Mouse (Mus musculus): Measurements from ENCODE around the gene Utp6.

Utp6 gene

GRCm38 (mm10) chr11:79962125-79962876, at the start of gene Utp6:
TSS of gene Utp6 (minus strand) at chr11:79962390.
- H3K4me1 ChIP-seq (replicated peaks; ENCODE audit: low read depth, low read length): peaks cover 21% of the 10 kb centered on the region
- H3K36me3 ChIP-seq (ENCODE audit: insufficient read depth, low read length): peaks cover 35% of the 10 kb centered on the region
- peak within 1 kb of the TSS; percentile 94 for H3K4me3 ChIP-seq (replicated peaks; ENCODE audit: low read length)
- no peak for TF ChIP-seq POU5F1 (IDR thresholded peaks at IDR 0.05; ENCODE audit: borderline replicate concordance, low read length)
- TF ChIP-seq CTCF (conservative IDR thresholded peaks at IDR 0.05; ENCODE audit: low read length): peak; percentile 61
- H3K9me3 ChIP-seq (ENCODE audit: low read length): no peaks in the 10 kb centered on the region
- H3K27me3 ChIP-seq (ENCODE audit: insufficient read depth, low read length): no peaks in the 10 kb centered on the region

- TF ChIP-seq POU5F1 (IDR thresholded peaks at IDR 0.05; ENCODE audit: borderline replicate concordance, low read length): no peak
- TF ChIP-seq NANOG (IDR thresholded peaks at IDR 0.05; ENCODE audit: borderline replicate concordance, low read length): no peak
- Histone ChIP-seq H3K4me3 (replicated peaks; ENCODE audit: low read length) (peak overlapping the region; percentile 99), H3K27me3 (ENCODE audit: insufficient read depth, low read length) (no peaks in the 10 kb centered on the region), H3K4me1 (replicated peaks; ENCODE audit: low read depth, low read length) (peaks cover 21% of the 10 kb centered on the region), H3K36me3 (ENCODE audit: insufficient read depth, low read length) (peaks cover 40% of the 10 kb centered on the region), H3K9me3 (ENCODE audit: low read length) (no peaks in the 10 kb centered on the region)
Observed at GRCm38 (mm10) chr11:79994271-79994988, 32.2 kb upstream of the Utp6 start.

- Histone ChIP-seq H3K4me3 (replicated peaks; ENCODE audit: low read length) (peak overlapping the region; percentile 99), H3K36me3 (ENCODE audit: insufficient read depth, low read length) (peaks cover 34% of the 10 kb centered on the region), H3K4me1 (replicated peaks; ENCODE audit: low read depth, low read length) (peaks cover 21% of the 10 kb centered on the region), H3K9me3 (ENCODE audit: low read length) (no peaks in the 10 kb centered on the region), H3K27me3 (ENCODE audit: insufficient read depth, low read length) (no peaks in the 10 kb centered on the region)
- TF ChIP-seq NANOG (IDR thresholded peaks at IDR 0.05; ENCODE audit: borderline replicate concordance, low read length): no peak
- no peak for TF ChIP-seq POU5F1 (IDR thresholded peaks at IDR 0.05; ENCODE audit: borderline replicate concordance, low read length)
- TF ChIP-seq CTCF (conservative IDR thresholded peaks at IDR 0.05; ENCODE audit: low read length): no peak
Observed at GRCm38 (mm10) chr11:79993356-79994270, 31.4 kb upstream of the Utp6 start.

- Histone ChIP-seq H3K27me3 (ENCODE audit: insufficient read depth, low read length) (no peaks in the 10 kb centered on the region), H3K4me1 (replicated peaks; ENCODE audit: low read depth, low read length) (peaks cover 26% of the 10 kb centered on the region), H3K9me3 (ENCODE audit: low read length) (no peaks in the 10 kb centered on the region), H3K4me3 (replicated peaks; ENCODE audit: low read length) (peak within 1 kb of the TSS; percentile 99), H3K36me3 (ENCODE audit: insufficient read depth, low read length) (peaks cover 27% of the 10 kb centered on the region)
- TF ChIP-seq POU5F1 (IDR thresholded peaks at IDR 0.05; ENCODE audit: borderline replicate concordance, low read length): no peak
- TF ChIP-seq NANOG (IDR thresholded peaks at IDR 0.05; ENCODE audit: borderline replicate concordance, low read length): no peak
- no peak for TF ChIP-seq CTCF (conservative IDR thresholded peaks at IDR 0.05; ENCODE audit: low read length)
Observed at GRCm38 (mm10) chr11:79992592-79993355, 30.6 kb upstream of the Utp6 start, which contains the start of gene Suz12. TSS of gene Suz12 (plus strand) at chr11:79993106.

GRCm38 (mm10) chr11:79992035-79992591, 29.9 kb upstream of the Utp6 start:
- Histone ChIP-seq H3K4me1 (replicated peaks; ENCODE audit: low read depth, low read length) (peaks cover 29% of the 10 kb centered on the region), H3K27me3 (ENCODE audit: insufficient read depth, low read length) (no peaks in the 10 kb centered on the region), H3K36me3 (ENCODE audit: insufficient read depth, low read length) (peaks cover 21% of the 10 kb centered on the region), H3K4me3 (replicated peaks; ENCODE audit: low read length) (peak overlapping the region; percentile 99), H3K9me3 (ENCODE audit: low read length) (no peaks in the 10 kb centered on the region)
- no peak for TF ChIP-seq NANOG (IDR thresholded peaks at IDR 0.05; ENCODE audit: borderline replicate concordance, low read length)
- no peak for TF ChIP-seq CTCF (conservative IDR thresholded peaks at IDR 0.05; ENCODE audit: low read length)
- TF ChIP-seq POU5F1 (IDR thresholded peaks at IDR 0.05; ENCODE audit: borderline replicate concordance, low read length): no peak

- Histone ChIP-seq H3K27me3 (ENCODE audit: insufficient read depth, low read length) (no peaks in the 10 kb centered on the region), H3K36me3 (ENCODE audit: insufficient read depth, low read length) (peaks cover 16% of the 10 kb centered on the region), H3K4me1 (replicated peaks; ENCODE audit: low read depth, low read length) (peaks cover 29% of the 10 kb centered on the region), H3K9me3 (ENCODE audit: low read length) (no peaks in the 10 kb centered on the region), H3K4me3 (replicated peaks; ENCODE audit: low read length) (no peak overlapping the region)
- TF ChIP-seq POU5F1 (IDR thresholded peaks at IDR 0.05; ENCODE audit: borderline replicate concordance, low read length): no peak
- no peak for TF ChIP-seq NANOG (IDR thresholded peaks at IDR 0.05; ENCODE audit: borderline replicate concordance, low read length)
- TF ChIP-seq CTCF (conservative IDR thresholded peaks at IDR 0.05; ENCODE audit: low read length): no peak
Observed at GRCm38 (mm10) chr11:79991600-79991999, 29.4 kb upstream of the Utp6 start.

- no peaks in the 10 kb centered on the region for H3K27me3 ChIP-seq (ENCODE audit: insufficient read depth, low read length)
- no peak for TF ChIP-seq NANOG (IDR thresholded peaks at IDR 0.05; ENCODE audit: borderline replicate concordance, low read length)
- TF ChIP-seq POU5F1 (IDR thresholded peaks at IDR 0.05; ENCODE audit: borderline replicate concordance, low read length): no peak
- TF ChIP-seq CTCF (conservative IDR thresholded peaks at IDR 0.05; ENCODE audit: low read length): no peak
- H3K9me3 ChIP-seq (ENCODE audit: low read length): no peaks in the 10 kb centered on the region
- peaks cover 1% of the 10 kb centered on the region for H3K36me3 ChIP-seq (ENCODE audit: insufficient read depth, low read length)
- no peak overlapping the region for H3K4me3 ChIP-seq (replicated peaks; ENCODE audit: low read length)
- peaks cover 27% of the 10 kb centered on the region for H3K4me1 ChIP-seq (replicated peaks; ENCODE audit: low read depth, low read length)
Observed at GRCm38 (mm10) chr11:79990120-79990519, 27.9 kb upstream of the Utp6 start.

Data from E14TG2a.4 (cell line).